Mouse (Mus musculus) small intestine, adult 2 months (tissue): ENCODE results near the gene Dennd2d. TPM values are rescaled to one million over a fixed set of nuclear protein-coding genes. Genes with fewer than 3 reads are reported as not detected.

ENCODE experiments used
- H3K27ac ChIP-seq: fragments of 200-500 bp; 2 replicates; pipeline ENCODE4 v1.5.1; 2012; ENCODE audit warnings: low read depth, low read length, control low read depth, inconsistent platforms; ENCODE audit not compliant: insufficient read depth
- H3K27me3 ChIP-seq: fragments of 200-500 bp; 2 replicates; pipeline ENCODE4 v1.6.1; 2012; ENCODE audit warnings: mild to moderate bottlenecking, moderate library complexity, low read length, inconsistent platforms; ENCODE audit not compliant: control insufficient read depth, insufficient read depth
- H3K36me3 ChIP-seq: fragments of 200-500 bp; 2 replicates; pipeline ENCODE4 v1.6.1; 2012; ENCODE audit warnings: mild to moderate bottlenecking, low read length, control low read depth, inconsistent platforms; ENCODE audit not compliant: control insufficient read depth, insufficient read depth
- H3K4me1 ChIP-seq: fragments of 200-500 bp; 2 replicates; pipeline ENCODE4 v1.6.1; 2012; ENCODE audit warnings: low read length, inconsistent platforms, mixed read lengths; ENCODE audit not compliant: control insufficient read depth, insufficient read depth, insufficient read length
- H3K4me3 ChIP-seq: fragments of 200-500 bp; 2 replicates; pipeline ENCODE4 v1.5.1; 2012; ENCODE audit warnings: low read depth, mild to moderate bottlenecking, control low read depth, inconsistent platforms, low read length, moderate library complexity
- CTCF ChIP-seq: fragments of 200-500 bp; IDR thresholded peaks from 2 replicates; pipeline ENCODE4 v1.5.1; 2012; ENCODE audit warnings: low read depth, mild to moderate bottlenecking, control low read depth, inconsistent platforms, low read length, moderate library complexity, mixed read lengths; ENCODE audit not compliant: insufficient replicate concordance, insufficient read length; ENCODE audit errors: extremely low read depth
- POLR2A ChIP-seq: fragments of 200-500 bp; IDR thresholded peaks from 2 replicates; pipeline ENCODE4 v1.6.1; 2012; ENCODE audit warnings: low read depth, mild to moderate bottlenecking, control low read depth, inconsistent platforms, low read length, moderate library complexity
- WGBS: fragments of 180-500 bp; shearing (Covaris S2); methylation state at CpG from one replicate; pipeline ENCODE4 v1.1.7; 2018; 5-methylcytosine and 5-hydroxymethylcytosine counted together
- polyA plus RNA-seq: library from polyadenylated mRNA; depleted of rRNA; stranded (reverse); fragments of >200 nt; gene quantifications from 2 replicates; pipeline ENCODE4 v1.2.3, GENCODE M21; 2012

The Dennd2d gene
- polyA plus RNA-seq, 1 experiment = 16.7 TPM

DNA sequence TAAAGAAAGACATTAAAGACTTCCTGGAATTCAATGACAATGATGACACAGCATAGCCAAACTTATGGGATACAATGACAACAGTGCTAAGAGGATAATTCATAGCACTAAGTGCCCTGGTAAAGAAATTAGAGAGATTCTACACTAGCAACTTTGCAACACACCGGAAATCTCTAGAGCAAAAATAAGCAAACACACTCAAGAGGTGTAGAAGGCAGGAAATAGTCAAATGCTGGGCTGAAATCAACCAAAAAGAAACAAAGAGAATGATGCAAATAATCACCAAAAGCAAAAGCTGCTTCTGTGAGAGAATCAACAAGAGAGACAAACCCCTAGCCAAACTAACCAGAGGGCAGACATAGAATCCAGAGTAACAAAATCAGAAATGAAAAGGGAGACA is 40.5 kb downstream of the Dennd2d start:
- H3K27me3 ChIP-seq = no peaks in the 10 kb centered on the region
- peaks cover 3% of the 10 kb centered on the region for H3K36me3 ChIP-seq
- H3K4me3 ChIP-seq = no peak overlapping the region
- H3K4me1 ChIP-seq = no peaks in the 10 kb centered on the region
- no peak for TF ChIP-seq CTCF
- TF ChIP-seq POLR2A = no peak
- no peak overlapping the region for H3K27ac ChIP-seq
- WGBS = 92% methylated on average over 1 of the region's 1 CpGs

DNA sequence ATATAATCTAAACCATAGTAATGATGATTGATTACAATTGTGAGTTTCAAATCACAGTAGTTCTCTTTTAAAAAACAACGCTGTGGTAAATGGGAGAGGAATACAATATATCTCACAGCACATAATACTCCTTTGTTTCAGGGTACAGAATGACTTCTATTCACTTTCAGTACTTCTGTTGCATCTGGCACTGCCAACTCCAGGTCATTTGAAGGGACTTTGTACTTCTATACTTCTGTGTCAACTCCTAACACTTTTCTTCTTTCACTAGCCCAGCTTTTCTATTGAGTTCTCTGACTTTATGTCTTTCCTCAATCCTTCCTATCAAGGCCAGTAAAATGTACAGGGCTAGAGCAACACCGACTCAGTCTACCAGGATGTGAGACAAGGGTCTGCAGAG is 44.2 kb downstream of the Dennd2d start:
- TF ChIP-seq POLR2A (no peak), CTCF (no peak)
- WGBS = 33% methylated on average over 2 of the region's 2 CpGs
- peak overlapping the region; percentile 78; the same call in 1 of the 2 replicates for H3K27ac ChIP-seq
- no peaks in the 10 kb centered on the region for H3K27me3 ChIP-seq
- H3K4me1 ChIP-seq = no peaks in the 10 kb centered on the region; the same call in 1 of the 2 replicates
- H3K4me3 ChIP-seq = no peak overlapping the region
- peaks cover 2% of the 10 kb centered on the region for H3K36me3 ChIP-seq

- H3K4me3 ChIP-seq = no peak overlapping the region
- no peaks in the 10 kb centered on the region for H3K27me3 ChIP-seq
- peak overlapping the region; percentile 86 for H3K27ac ChIP-seq
- WGBS = 30% methylated on average over 2 of the region's 2 CpGs
- no peak for TF ChIP-seq CTCF
- TF ChIP-seq POLR2A = no peak
- no peaks in the 10 kb centered on the region; the same call in 1 of the 2 replicates for H3K4me1 ChIP-seq
- H3K36me3 ChIP-seq = peaks cover 9% of the 10 kb centered on the region
These were observed 45.8 kb downstream of the Dennd2d start for GRCm38 (mm10) chr3:106528032-106528431.

GRCm38 (mm10) chr3:106533277-106533676 is 51.1 kb downstream of the Dennd2d start:
- no peak for TF ChIP-seq CTCF
- Histone ChIP-seq H3K27me3 (no peaks in the 10 kb centered on the region), H3K27ac (no peak overlapping the region), H3K4me1 (no peaks in the 10 kb centered on the region; the same call in 1 of the 2 replicates), H3K4me3 (no peak overlapping the region), H3K36me3 (peaks cover 14% of the 10 kb centered on the region)
- 80% methylated on average over 2 of the region's 2 CpGs for WGBS

- WGBS = 41% methylated on average over 8 of the region's 8 CpGs
- Histone ChIP-seq H3K4me1 (peaks cover 3% of the 10 kb centered on the region; the same call in 1 of the 2 replicates), H3K27ac (no peak overlapping the region), H3K36me3 (no peaks in the 10 kb centered on the region), H3K27me3 (no peaks in the 10 kb centered on the region), H3K4me3 (no peak overlapping the region)
- TF ChIP-seq CTCF = no peak
- no peak for TF ChIP-seq POLR2A
These were observed 62.6 kb downstream of the Dennd2d start for GRCm38 (mm10) chr3:106544721-106545316.

GRCm38 (mm10) chr3:106547171-106547923 is 65.1 kb downstream of the Dennd2d start, which contains the start of the genes Dram2 and Cept1:
Gene Dram2, plus strand, starts transcription at chr3:106547798.
Gene Cept1, minus strand, starts transcription at chr3:106547802.
- peak within 1 kb of the TSS; percentile 93 for H3K4me3 ChIP-seq
- TF ChIP-seq CTCF (no peak), POLR2A (no peak; the same call in 1 of the 2 replicates)
- peak within 1 kb of the TSS; percentile 91 for H3K27ac ChIP-seq
- H3K27me3 ChIP-seq = no peaks in the 10 kb centered on the region
- 0 out of 2 replicates have a peak, but pooled peaks cover 2% of the 10 kb centered on the region for H3K36me3 ChIP-seq
- under 1% methylated on average over 62 of the region's 63 CpGs for WGBS
- H3K4me1 ChIP-seq = peaks cover 3% of the 10 kb centered on the region; the same call in 1 of the 2 replicates
